Mouse (Mus musculus): ENCODE measurements around the gene Zfp213.

Gene Zfp213

GRCm38 (mm10) chr17:23571084-23571483, 7.0 kb upstream of the Zfp213 start:
- no peak for DNase-seq

DNA sequence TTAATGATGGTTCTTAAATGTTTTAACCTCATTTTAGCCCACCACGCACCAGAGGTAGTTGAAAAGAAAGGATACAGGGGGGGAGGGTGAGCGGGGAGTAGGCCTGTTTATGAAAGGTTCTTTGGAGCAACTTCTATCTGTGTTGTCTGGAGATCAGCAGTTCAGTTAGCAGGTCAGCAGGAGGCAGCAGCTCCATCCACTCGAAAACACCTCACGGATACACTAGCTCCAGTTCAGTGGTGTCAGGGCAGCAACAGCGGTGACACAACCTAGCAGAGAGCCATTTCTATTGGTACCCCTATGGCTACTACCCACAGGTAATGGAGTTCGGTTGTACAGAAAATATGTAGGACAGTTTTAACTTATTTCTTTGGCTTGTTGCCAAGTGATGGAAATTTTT, 6.0 kb upstream of the Zfp213 start:
- DNase-seq, result peak; percentile 39 to 40

DNA sequence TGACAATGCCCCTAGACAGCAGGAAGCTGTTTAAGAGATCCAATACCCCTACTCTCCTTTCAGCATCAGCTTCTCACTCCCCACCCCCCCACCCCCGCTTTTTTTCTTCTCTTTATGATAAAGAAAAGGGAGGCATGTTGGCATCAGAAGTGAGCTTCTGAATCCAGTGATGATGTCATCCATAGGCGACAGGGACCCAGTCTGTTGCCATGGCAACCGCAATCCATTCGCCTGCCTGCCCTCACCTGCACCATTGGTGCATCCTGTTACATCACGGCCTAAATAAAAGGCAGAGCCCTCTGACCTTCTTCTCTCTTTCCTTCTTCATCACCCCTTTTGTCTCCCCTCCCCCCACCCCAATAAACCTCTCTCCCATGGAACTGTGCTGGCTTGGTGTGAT, 4.3 kb upstream of the Zfp213 start:
- DNase-seq, result no peak

DNA sequence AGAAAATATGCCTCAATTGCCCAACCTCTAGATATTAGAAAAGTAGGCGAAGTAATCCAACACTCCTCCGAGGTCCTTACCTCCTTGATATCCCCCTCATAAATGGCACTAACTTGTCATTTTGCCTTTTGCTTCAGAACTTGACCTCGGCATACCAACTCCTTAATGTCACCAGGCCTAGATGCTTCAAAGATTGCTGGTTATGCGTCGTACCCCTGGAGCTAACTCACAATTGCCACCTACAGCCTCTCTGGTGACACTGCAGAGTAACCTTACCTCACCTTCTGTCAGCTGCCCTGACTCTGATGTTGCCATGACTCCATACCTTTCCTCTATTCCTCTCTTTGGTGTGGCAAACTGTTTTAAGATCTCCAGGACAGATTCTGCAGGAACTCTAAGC, 2.7 kb upstream of the Zfp213 start:
- DNase-seq, result no peak

- DNase-seq, result no peak
Observed at GRCm38 (mm10) chr17:23564368-23564715, 304 bp upstream of the Zfp213 start.

- DNase-seq, result peak; percentile 29 to 37
Observed at GRCm38 (mm10) chr17:23559767-23560166, 4.3 kb downstream of the Zfp213 start.

DNA sequence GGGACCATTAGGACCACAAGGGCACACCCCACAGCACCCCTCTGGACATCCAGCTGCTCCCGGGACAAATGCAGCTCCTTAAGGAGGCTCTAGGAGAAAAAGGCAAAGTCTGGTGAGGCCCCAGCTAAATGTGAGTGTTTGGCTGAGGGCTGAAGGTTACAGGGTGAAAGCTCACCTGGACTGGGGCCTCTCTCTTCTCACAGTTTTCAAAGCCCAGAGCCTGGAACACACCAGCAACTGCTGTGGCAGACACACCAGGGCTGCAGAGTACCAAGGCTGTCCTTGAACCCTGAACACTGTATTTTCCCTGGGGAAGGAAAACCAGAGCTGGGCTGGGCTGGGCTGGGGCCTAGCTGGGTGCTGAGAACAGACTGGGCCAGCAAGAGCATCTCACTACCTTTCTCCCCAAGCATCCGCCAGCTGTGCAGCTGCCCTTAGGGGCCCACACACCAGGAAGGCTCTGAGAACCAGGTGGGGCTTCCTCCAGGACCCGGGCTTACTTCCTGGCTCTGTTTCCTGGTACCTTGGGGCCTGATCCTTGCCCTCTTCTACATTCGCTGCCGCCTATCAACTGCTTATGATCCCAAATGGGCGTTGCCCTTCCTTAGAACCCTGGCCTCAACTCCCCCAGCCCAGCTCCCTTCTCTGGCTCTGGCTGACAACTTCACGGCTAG, 8.7 kb downstream of the Zfp213 start:
- no peak for DNase-seq

DNA sequence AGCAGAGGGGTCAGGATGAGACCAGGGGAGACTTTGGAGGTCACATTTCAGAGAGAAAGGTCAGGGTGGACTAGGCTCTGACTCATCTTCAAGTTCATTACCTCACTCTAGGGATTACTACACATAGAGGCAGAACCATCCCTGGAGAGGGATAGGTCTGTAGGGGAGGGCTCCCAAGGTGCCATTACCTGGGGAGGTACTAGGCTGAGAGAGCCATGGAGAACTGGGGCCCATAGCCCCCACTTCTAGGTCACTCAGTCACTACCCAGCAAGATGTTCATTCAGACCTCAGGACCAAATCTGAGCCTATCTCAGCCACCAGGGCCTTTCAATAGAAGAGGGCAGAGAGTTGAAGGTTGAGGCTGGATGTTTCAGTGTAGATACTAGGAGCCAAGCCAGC, 9.7 kb downstream of the Zfp213 start:
- no peak for DNase-seq

GRCm38 (mm10) chr17:23553634-23554120, 10.4 kb downstream of the Zfp213 start:
- DNase-seq, result no peak

- no peak for DNase-seq
Observed at GRCm38 (mm10) chr17:23552896-23553633, 11.0 kb downstream of the Zfp213 start.

- no peak for DNase-seq
Observed at GRCm38 (mm10) chr17:23551963-23552362, 12.1 kb downstream of the Zfp213 start.

DNA sequence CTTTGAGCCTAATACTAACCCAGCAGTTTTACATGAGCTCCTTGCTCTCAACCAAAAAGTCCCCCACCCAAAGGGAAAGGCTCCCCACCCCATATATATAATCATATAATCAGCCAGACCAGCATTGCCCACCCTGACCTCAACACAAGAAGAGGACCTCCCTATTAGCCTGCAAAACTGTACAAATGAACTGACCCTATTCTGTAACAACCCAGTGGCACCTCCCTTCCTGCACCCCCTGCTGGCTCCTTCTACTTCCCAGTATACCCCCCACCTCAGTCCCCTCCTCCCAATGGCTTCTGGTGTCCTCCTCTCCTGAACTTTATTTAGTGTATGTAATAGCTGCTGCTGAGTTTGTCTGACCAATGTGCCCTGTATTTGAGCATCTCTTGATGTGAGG, 12.6 kb downstream of the Zfp213 start:
- peak in 1 of 2 experiments; percentile 30 for DNase-seq

GRCm38 (mm10) chr17:23550856-23551255, 13.2 kb downstream of the Zfp213 start:
- peak in 1 of 2 experiments; percentile 46 for DNase-seq

- peak; percentile 89 to 96 for DNase-seq
Observed at GRCm38 (mm10) chr17:23550188-23550791, 13.7 kb downstream of the Zfp213 start.

DNA sequence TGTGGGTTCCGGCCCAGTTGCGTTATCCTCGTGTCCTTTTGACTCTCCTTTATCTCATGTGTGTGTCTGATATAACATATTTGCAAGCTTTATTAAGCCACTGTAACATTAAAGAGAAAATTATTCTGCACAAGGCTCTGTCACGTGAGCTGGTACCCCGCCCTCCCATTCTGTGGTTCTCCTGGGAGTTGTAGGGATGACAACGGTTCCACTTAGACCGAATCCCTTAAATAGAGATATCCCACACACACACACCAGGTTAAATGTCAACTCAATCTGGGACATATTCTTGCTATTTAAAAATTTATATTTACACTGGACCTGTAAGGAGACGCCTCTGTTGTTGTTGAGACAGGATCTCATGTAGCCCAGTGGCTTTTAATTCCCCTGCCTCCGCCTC, 14.6 kb downstream of the Zfp213 start:
- peak; percentile 41 to 52 for DNase-seq

DNA sequence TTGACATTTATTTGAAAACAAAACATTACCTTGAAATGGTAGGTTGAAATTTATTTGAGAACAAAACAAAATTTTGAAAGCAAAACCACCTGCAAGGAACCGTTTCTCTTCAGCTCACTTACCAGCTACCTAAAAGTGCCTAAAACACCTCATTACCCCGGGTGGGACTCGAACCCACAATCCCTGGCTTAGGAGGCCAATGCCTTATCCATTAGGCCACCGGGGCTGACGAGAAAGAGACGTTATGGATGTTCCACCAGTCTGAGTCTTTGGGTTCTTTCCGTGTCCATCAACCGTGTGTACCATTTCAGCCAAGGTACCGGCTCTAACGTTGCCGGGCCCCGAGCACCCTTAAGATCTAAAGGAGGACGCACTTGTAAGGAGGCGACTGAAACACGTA, 15.4 kb downstream of the Zfp213 start:
- peak; percentile 83 to 90 for DNase-seq

- no peak for DNase-seq
Observed at GRCm38 (mm10) chr17:23547681-23548443, 16.2 kb downstream of the Zfp213 start.

DNA sequence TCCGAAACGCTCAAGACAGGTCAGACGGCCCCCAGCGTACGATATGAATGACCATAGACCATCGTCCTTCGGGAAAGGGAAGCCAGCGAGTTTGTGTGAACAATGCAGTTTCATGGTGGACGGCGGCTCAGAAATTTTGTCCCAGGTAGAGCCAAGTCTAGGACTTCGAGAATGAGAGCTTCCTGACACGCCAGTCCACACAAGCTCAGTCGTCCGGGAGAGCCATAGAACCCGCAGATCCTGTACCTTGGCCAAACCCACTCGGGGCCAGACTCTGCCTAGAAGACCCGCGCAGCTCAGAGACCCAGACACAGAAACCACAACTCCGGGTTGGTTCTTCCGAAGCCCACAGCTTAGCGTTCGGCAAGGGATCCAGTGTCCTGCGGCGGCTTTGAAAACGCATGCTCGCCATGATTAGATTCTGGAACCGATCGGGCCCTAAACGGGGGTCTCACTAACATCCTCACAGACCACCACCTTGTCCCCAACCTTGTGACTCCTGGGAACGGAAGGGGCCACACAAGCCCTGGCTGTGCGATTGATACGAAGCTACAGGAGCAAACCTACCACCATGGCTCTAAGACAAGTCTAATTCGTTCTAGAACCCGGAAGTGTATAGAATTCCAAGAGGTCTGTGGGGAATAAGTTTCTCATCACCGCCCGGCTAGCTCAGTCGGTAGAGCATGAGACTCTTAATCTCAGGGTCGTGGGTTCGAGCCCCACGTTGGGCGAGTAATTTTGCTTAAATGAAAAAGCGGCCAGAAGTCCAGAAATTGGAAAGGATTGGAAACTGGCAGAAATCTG, 17.1 kb downstream of the Zfp213 start:
- DNase-seq, result peak; percentile 79 to 87

DNA sequence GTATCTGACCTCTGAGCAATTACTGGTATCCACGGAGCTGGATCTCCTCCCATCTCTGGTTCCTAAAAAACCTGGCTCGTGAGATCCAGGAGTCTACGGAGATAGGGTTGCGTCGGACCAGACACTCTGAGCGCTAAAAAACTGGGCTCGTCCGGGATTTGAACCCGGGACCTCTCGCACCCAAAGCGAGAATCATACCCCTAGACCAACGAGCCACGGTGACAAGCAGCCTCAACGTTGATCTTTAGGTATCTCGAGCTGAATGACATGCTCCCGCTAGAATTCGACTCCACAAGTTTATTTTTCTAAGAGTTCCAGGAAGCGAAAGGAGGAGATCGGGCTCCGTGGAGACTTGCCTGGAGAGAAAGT, 17.7 kb downstream of the Zfp213 start:
- peak; percentile 73 to 87 for DNase-seq

GRCm38 (mm10) chr17:23545841-23546240, 18.2 kb downstream of the Zfp213 start:
- DNase-seq, result peak in 1 of 2 experiments; percentile 23

DNA sequence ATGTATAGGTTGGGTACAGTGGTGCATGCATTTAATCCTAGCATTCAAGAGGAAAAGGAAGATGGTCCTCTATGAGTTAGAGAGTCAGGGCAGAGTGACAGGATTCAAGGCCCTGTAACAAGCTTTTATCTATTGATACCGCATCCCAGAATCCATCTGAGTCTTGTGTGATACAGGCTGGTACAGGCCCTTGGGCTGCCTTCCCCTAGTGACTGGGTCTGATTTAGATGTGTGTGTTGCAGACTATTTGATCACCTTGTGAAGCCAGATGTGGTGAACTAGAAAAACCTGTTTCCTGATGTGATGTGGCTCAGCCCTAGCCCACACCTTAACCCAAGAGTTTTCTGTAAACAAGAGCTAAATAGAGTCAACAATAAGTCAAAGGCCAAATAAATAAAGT, 19.3 kb downstream of the Zfp213 start:
- no peak for DNase-seq

- DNase-seq, result no peak
Observed at GRCm38 (mm10) chr17:23543983-23544382, 20.1 kb downstream of the Zfp213 start.

Data from cerebellum, adult 18-20 months (tissue).